Mouse (Mus musculus) monocyte, adult 5-6 weeks (primary cell): ENCODE data around the gene Faim2. TPM values are rescaled to one million over a fixed set of nuclear protein-coding genes. Genes with fewer than 3 reads are reported as not detected.

Source experiments
- ATAC-seq: fragments of 153-309, 156-312 bp; replicated peaks from 2 replicates; pipeline ENCODE4 v1.8.0; 2017; ENCODE audit warnings: mild to moderate bottlenecking; ENCODE audit not compliant: low TSS enrichment, insufficient number of reproducible peaks, severe bottlenecking, poor library complexity, low FRiP score
- total RNA-seq: library from RNA; stranded (forward); fragments of 200-1000, 200-491, 200-594 nt; gene quantifications from 3 replicates; pipeline ENCODE4 v1.2.3, GENCODE M21; 2017

The Faim2 gene
- total RNA-seq, 1 experiment from 2014 or later, result not detected

DNA sequence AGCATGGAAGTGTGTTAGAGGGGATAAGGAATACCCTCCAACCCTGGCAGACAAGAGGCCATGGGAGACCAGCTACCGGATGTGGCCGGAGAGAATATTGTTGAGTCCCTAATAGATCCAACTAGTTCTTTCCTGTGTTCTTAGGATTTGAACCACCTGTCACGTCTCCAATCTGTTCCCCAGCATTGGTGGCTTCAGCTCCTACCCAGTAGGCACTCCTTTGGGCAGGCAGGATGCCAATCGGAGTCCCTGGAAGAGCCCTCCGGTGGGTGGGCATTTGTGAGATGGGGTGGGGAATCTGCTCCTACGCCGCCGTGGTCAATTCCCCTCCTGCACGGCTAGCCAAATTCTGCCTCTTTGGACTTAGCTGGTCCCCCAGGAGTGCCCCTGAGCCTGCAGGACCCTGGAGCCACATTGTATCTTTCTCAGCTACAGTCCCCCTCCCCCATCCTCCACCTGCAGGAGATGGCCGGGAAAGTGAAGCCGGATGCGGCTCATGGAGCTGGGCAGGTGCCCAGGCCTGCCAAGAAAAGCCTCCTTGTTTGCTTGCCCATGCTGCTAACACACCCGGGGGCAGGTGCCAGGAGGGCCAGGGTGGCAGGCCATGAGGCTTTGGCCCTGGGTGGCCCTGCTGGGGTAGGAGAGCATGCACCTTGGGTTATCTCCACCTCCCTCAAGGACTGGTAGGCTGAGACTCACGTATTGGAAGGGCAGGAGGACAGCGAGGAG lies 16.0 kb downstream of the Faim2 start:
- no peak for ATAC-seq

DNA sequence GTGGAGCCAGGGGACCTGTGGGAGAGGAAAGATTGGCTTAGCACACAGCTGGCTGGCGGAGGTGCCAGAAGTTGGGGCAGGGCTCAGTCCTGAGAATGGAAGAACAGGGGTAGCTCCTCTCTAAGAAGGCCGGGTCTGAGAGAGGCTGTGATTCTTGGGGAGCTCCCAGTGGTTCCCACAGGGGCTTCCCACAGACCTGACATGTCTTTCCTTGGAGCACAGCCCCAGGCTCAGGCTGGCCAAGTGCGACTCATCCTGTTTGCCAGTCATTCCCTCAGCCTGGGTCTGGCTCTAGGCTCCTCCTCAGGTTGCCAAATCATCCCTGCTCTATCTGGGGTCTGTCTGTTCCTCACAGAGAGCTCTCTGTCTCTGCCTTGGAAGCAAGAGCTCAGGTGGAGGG lies 17.3 kb downstream of the Faim2 start:
- ATAC-seq, result no peak

DNA sequence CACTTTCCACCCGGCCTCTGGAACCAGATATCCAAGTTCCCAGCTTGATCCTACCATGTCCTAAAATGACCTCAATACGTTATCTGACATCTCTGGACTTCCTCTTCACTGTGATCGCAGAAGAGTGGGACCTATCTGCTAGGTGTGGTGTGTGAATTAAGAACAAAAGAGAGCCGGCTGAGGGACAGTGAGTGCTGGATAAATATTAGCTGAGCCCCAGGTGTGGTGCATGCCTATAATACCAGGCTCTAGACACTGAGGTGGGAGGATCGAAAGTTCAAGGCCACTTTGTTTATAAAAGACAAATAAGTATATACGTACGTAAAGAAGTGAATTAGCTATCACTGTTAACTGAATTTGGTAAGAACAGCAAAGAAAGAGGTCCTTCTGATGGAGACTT lies 18.1 kb downstream of the Faim2 start:
- ATAC-seq, result no peak

DNA sequence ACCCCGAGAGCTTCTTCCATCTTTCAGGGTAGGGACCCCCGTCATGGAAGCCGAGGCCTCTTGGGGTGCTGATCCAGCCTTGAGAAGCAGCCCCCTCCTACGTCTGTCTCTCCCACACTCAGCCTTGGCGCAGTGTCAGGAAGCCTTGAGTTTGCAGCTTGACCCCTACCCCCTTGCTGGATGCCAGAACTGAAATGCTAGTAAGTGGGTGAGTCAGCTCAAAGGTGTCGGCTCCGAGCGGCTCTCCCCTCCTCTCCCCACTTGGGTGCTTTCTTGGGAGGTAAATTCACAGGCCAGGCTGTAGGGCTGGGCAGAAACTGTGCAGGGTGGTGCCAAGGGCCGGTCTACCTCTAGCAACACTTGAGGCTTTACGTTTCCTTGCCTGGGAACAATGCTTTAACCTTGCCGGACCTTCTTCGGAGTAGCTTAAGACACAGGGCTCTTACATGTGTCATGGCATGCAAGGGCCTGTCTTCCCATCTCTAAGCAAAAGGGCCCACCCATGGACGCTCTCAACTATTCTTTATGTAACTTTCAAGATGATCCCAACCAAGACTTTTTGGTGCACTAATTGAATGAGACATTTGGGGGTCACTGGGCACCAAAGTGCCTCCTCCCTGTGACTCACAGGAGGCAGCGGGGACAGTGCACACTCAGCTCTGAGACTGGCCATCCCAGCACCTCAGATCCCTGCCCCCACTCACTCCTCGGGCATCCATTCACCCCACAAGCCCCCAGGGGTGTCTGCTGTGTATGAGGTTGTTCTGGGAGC lies 22.5 kb downstream of the Faim2 start:
- no peak for ATAC-seq

DNA sequence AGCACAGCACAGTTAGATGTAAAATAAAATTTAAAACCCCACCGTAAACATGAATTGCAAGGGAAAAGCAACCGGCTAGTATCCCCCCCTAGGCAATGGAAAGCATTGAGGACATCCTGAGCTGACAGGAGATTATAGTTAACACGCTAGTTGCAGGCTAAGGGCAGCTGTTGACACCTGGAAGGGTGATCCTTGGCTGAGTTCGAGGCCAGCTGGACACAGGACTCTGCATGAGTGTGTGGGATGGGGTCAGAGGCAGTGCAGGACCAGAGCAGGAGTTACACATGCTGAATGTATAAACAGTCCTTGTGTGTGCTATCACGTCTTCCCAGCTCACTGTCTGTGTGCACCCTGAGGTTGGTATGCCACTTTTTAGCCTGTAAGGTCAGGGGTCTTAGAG lies 24.7 kb downstream of the Faim2 start:
- ATAC-seq, result no peak

DNA sequence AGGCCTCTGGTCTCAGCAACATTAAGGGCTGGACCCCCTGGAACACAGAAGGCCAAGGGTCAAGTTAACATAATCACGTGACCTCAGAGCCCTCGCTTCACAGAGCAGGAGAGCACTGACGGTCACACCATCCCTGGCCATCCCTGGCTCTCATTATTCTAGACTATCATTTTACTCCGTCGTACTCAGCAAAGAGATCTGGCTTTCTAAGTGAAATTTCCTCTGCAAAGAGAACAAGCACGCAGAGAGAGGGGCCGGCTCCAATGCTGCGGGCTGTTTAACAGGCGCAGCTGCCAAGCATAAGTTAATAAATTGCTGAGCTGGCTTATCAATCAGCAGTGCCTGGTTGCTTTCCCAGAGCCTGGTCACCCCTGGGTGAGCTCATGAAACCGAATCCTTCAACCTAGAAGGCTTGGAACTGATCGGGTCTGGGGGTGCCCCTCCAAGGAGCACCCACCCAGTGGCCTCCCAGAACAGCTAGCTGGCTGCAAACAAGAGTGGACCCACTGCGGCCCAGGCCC lies 25.6 kb downstream of the Faim2 start:
- ATAC-seq, result no peak

DNA sequence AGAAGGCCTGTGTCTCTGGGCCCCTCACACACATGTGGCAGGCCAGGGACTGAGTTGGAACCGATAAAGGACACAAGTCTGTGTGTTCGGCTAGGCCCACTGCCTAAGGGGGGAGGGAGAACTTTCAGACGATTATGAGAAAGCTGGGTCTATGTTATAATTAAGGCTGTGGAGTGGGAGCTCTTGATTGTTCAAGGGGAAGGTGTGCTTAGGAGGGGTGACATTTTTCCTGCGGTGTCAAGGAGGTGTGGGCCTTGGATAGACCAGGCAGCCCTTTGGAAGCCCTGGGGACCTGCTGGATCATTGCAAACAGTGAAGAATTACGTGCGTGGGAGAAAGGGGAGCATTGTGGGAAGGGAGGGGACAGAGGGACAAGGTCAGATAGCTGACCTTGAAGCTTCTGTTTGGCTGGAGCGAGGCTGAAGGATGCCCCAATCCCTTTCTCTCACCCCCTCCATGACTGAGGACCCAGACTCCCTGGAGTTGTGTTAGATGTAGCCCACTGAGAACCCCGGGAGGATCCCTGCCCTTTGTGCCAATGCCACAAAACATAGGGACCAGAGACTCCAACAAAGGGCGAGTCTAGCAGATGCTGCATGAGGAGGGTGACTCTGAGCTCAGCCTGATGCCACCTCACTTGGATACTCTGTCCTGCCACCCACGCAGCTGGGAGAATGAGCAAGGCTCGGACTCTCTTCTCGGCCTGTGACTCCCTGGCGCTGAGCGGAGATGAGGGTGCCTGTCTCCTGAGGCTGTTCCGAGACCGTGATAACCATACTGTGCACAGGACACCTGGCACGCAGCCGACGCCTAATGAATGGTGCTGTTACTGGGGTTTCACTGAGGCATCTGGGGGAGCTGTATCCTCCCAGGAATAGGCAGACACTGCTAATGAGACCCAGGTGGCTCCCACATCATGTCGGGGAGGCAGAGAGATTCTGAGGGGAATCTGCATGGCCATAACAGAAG lies 26.4 kb downstream of the Faim2 start:
- no peak for ATAC-seq

DNA sequence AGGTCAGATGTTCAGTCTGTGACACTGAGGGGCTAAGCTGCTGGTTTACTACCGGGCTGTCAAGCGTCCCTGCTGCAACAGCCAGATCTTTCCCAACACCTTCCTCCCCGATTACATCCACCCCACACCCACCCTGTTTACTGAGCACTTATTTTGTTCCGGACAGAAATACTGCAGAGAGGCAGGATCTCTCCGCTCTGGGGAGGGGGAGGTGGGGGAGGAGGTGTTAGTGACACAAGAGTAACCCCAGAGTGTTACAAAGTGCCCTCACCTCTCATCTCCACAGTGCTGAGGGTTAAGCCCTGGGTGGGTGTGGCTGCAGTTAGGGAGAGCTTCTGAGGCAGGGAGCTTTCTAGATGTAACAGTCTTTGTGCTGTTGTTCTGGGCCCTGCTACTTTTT lies 27.6 kb downstream of the Faim2 start:
- no peak for ATAC-seq

DNA sequence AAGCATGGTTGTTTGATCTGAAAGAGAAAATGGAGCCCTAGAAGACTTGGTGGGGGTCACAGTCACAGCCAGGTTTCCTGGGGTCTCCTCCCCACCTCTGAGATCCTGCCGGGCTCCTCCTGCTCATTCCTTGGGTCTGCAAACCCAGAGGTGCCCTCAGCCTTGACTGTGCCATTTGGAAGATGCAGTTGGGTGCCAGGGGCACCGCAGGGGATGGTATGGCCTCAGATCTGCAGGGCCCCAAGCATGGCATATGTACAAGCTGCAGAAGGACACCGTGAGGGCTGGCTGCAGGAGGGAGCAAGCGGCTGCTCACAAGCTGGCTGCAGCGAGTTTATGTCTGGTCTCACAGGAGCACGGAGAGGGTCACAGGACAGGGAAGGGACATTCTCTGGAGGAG lies 28.2 kb downstream of the Faim2 start:
- ATAC-seq, result no peak

DNA sequence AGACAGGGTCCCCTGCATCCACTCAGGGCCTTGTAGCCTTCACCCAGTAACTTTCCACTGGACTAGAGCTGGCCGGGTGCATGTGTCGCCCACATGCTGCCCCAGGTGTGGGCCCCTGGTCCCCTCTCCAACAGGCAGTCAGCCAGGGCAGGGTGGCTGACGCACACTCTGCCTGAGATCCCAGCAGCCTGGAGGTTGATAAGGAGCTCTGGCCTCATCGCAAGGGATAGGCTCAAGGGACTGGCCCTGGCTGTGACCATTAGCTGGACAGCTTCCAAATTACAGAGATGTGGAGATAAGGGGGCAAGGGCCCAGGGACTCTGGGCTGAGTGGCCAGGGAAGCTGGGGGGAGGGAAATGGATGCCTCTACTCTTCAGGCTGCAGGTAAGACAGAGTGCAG lies 29.2 kb downstream of the Faim2 start:
- no peak for ATAC-seq

DNA sequence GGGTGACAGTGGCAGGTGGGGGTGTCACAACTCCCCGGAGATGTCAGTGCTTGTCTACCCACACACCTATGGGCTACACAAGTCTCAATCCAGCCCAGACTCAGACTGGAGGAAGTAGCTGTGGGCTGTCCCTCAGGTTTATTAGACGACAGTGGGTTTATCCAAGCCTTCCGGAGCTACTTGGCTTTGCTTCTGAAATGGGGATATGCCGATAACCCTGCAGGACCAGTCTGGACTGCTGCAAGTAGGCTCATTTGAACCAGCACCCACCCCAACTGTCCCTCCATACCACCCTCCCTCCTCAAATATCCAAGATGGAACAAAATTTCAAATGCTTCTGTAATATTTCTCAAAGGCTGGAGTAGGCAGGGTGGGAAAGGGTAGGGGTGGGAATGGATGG lies 29.6 kb downstream of the Faim2 start:
- 0 out of 2 replicates have a peak, but pooled peaks have one; percentile 6 for ATAC-seq

DNA sequence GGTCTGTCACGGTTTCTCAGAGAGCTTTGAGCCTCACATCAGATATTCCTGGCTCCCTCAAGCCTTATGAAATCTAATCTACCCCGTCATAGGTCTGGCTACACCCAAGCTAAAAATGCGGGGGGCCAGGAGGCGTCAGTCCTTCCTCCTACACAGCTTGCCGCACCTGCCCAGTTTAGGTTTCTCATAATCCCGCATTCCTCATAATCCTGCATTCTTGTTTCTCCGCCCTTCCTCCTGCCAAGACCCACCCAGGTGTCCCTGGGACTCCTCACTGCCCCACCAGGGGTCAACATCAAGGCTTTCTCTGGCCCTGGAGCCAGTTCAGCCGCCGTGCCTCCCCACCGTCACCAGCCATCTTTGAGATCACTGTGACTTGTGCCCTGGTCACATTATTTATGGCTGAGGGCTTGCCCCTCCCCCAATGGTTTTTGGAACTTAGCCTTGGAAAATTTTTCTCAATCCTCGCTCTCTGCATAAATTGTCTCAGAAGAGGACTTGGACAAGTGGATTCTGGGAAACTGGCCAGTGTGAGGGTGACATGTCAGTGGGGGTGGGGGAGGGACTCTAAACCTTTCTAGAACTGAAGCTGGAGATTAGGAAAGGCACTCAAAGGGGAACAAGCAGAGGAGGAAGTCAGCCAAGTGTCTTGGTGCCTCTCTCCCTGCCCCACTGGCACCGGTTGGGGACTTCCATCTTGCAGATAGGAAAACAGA lies 30.3 kb downstream of the Faim2 start:
- peak; percentile 71 for ATAC-seq

DNA sequence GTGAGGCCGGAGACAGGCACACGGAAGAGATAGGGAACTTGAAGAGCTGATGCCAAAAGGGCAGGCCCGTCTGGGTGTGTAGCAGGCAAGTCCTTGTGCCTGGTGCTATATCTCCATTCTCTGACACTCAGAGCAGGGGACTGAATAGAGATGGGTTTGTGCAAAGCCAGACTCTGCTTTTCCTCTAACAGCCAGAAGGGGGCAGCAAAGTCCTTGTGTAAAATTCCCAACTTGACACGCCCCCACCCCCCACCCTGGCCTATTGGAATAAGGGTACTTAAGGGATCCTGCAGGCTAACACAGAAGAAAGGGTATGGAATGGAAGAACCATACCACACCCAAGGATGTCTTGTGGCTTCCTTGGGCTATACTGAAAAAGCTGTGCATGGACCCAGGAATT lies 30.9 kb downstream of the Faim2 start:
- no peak for ATAC-seq

DNA sequence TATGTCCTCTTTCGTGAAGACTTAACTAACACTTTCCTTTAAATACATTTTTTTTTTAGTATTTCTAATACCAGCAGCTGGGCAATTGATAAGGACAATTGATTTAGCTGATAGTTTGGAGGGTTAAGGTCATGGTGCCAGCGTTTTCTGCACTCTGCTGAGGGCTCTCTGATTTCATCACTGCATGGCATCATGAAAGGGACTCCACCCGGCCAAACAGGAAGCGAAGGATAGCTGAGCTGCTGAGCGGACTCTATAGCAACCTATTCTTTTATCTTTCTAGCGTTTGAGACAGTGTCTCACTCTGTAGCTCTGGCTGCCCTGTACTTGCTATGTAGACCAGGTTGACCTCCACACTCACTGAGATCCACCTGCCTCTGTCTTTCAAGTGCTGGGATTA lies 43.2 kb downstream of the Faim2 start:
- ATAC-seq, result peak; percentile 82

DNA sequence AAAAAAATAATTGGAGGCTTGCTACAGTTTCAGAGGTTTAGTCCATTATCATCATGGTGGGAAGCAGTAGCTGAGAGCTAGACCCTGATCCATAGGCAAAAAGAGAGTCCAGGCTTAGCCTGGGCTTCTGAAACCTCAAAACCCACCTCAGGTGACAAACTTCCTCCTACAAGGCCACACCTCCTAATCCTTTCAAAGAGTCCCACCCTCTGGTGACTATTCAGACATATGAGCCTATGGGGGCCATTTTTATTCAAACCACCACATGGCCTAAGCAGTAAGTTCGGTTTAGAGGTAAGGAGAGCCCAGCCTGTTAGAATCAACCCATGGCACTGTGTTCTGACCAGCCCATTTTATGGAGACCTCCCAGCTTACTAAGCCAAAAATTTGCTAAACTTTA lies 52.2 kb downstream of the Faim2 start:
- no peak for ATAC-seq

DNA sequence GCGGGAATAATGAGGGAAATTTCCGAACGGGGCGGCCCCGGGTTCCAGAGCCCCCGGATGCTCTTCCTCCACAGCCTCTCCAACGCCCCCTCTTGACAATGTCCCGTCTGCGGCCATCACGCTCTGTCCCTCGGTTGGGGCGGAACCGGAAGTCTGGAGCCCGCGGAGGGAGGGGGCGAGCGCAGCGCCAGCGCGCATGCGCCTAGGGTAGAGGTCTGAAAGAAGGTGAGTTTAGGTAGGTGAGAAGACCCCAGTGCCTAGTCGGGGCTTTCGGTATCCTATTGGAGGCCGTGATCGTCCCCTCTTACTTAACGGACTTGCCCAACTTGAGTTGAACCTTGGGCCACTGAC lies 53.4 kb downstream of the Faim2 start, which contains the start of gene Bcdin3d:
Bcdin3d (minus strand) TSS at position 155 of the 351 bp plus-strand sequence.
- ATAC-seq, result peak; percentile 78

DNA sequence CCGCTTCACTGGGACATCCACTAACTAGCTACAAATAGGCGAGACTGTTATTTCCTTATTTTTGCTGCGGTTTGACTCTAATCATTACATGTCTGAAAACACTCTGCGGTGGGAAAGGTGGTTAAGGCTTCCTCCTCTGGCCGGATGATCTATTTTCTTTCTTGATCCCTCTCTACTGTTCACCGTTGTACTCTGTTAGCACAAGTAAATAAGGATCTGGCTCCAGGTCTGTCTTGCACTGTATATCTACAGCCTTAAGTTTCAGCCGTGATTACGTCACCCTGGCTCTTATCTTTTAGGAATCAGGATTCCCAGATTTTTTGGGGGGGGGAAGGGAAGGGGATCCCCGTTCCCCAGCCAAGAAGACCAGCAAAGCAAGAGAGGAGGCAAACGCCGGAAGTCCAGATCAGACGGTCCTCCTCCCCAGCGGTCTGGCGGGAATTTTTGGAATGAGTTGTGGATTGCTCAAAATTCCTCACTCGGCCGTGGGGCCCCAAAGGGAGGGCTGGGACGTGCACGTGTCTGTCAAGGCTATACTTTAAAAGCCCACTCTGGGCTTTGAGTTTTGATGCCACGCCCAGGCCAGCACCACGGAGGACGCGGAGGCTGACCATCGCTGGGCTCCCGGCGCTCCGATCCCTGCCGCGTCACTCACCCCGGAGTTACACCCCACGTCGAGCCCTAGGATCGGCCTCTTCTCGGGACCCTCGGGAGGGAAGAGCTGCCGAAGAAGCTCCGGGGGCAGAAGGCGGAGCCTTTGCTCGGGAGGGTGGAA lies 54.0 kb downstream of the Faim2 start:
- peak; percentile 4; the same call in 1 of the 2 replicates for ATAC-seq

DNA sequence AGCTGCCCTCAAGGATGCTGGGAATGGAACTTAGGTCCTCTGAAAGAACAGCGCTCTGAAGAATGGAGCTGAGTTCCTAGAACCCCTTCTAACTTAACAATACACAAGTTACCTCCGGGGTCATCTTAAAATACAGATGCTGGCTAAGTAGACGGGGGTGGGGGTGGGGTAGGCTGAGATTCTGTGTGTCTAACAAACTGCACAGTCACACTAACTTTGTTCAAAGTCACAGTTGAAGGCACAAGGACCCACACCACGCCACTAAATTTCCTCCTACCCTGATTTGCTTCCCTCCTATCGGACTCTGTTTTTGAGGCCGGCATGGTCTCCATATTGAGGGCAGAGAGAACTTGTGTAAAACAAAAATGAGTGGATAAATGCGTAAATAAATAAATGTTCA lies 55.0 kb downstream of the Faim2 start:
- ATAC-seq, result no peak
